Mouse (Mus musculus): ENCODE data around the gene Fam19a5. TPM values are rescaled to one million over a fixed set of nuclear protein-coding genes. Genes with fewer than 3 reads are reported as not detected.

Fam19a5 gene
- polyA plus RNA-seq, 1 experiment from 2014 or later = 0.06 TPM

GRCm38 (mm10) chr15:87671929-87672328 lies 127.8 kb downstream of the Fam19a5 start:
- WGBS (ENCODE audit: insufficient replicate concordance) = 60% methylated on average over 9 of the region's 9 CpGs
- no peak for ATAC-seq (ENCODE audit: low read depth)
- Histone ChIP-seq H3K4me2 (ENCODE audit: low read depth, low read length) (no peak overlapping the region), H3K4me3 (ENCODE audit: low read depth, low read length) (no peak overlapping the region), H3K9me3 (replicated peaks; ENCODE audit: control insufficient read depth, low read length) (no peaks in the 10 kb centered on the region), H3K36me3 (ENCODE audit: control insufficient read depth, insufficient read depth) (no peaks in the 10 kb centered on the region), H3K27ac (ENCODE audit: low read length) (no peak overlapping the region), H3K9ac (ENCODE audit: low read depth, low read length) (no peak overlapping the region), H3K27me3 (ENCODE audit: control insufficient read depth, insufficient read depth, low read depth, low read length) (no peaks in the 10 kb centered on the region), H3K4me1 (ENCODE audit: control insufficient read depth, low read depth, low read length) (no peaks in the 10 kb centered on the region)

GRCm38 (mm10) chr15:87678711-87679110 lies 134.6 kb downstream of the Fam19a5 start:
- Histone ChIP-seq H3K27ac (ENCODE audit: low read length) (no peak overlapping the region), H3K4me3 (ENCODE audit: low read depth, low read length) (no peak overlapping the region), H3K4me1 (ENCODE audit: control insufficient read depth, low read depth, low read length) (no peaks in the 10 kb centered on the region), H3K9me3 (replicated peaks; ENCODE audit: control insufficient read depth, low read length) (no peaks in the 10 kb centered on the region), H3K4me2 (ENCODE audit: low read depth, low read length) (no peak overlapping the region), H3K9ac (ENCODE audit: low read depth, low read length) (no peak overlapping the region), H3K27me3 (ENCODE audit: control insufficient read depth, insufficient read depth, low read depth, low read length) (no peaks in the 10 kb centered on the region), H3K36me3 (ENCODE audit: control insufficient read depth, insufficient read depth) (no peaks in the 10 kb centered on the region)
- WGBS (ENCODE audit: insufficient replicate concordance) = 54% methylated on average over 6 of the region's 6 CpGs
- no peak for ATAC-seq (ENCODE audit: low read depth)

GRCm38 (mm10) chr15:87682410-87682809 lies 138.3 kb downstream of the Fam19a5 start:
- 57% methylated on average over 3 of the region's 3 CpGs for WGBS (ENCODE audit: insufficient replicate concordance)
- H3K4me1 ChIP-seq (ENCODE audit: control insufficient read depth, low read depth, low read length) = no peaks in the 10 kb centered on the region
- no peak overlapping the region for H3K4me2 ChIP-seq (ENCODE audit: low read depth, low read length)
- H3K36me3 ChIP-seq (ENCODE audit: control insufficient read depth, insufficient read depth) = no peaks in the 10 kb centered on the region
- H3K27ac ChIP-seq (ENCODE audit: low read length) = no peak overlapping the region
- H3K27me3 ChIP-seq (ENCODE audit: control insufficient read depth, insufficient read depth, low read depth, low read length) = no peaks in the 10 kb centered on the region
- H3K9ac ChIP-seq (ENCODE audit: low read depth, low read length) = no peak overlapping the region
- ATAC-seq (ENCODE audit: low read depth) = no peak
- H3K4me3 ChIP-seq (ENCODE audit: low read depth, low read length) = no peak overlapping the region
- no peaks in the 10 kb centered on the region for H3K9me3 ChIP-seq (replicated peaks; ENCODE audit: control insufficient read depth, low read length)

GRCm38 (mm10) chr15:87686415-87687040 lies 142.4 kb downstream of the Fam19a5 start:
- H3K27me3 ChIP-seq (ENCODE audit: control insufficient read depth, insufficient read depth, low read depth, low read length) = no peaks in the 10 kb centered on the region
- H3K4me3 ChIP-seq (ENCODE audit: low read depth, low read length) = no peak overlapping the region
- H3K4me1 ChIP-seq (ENCODE audit: control insufficient read depth, low read depth, low read length) = no peaks in the 10 kb centered on the region
- no peak overlapping the region for H3K27ac ChIP-seq (ENCODE audit: low read length)
- H3K4me2 ChIP-seq (ENCODE audit: low read depth, low read length) = no peak overlapping the region
- H3K36me3 ChIP-seq (ENCODE audit: control insufficient read depth, insufficient read depth) = no peaks in the 10 kb centered on the region
- H3K9ac ChIP-seq (ENCODE audit: low read depth, low read length) = no peak overlapping the region
- H3K9me3 ChIP-seq (replicated peaks; ENCODE audit: control insufficient read depth, low read length) = no peaks in the 10 kb centered on the region
- no peak for ATAC-seq (ENCODE audit: low read depth)
- WGBS (ENCODE audit: insufficient replicate concordance) = 52% methylated on average over 10 of the region's 10 CpGs

GRCm38 (mm10) chr15:87691271-87691955 lies 147.3 kb downstream of the Fam19a5 start:
- H3K9ac ChIP-seq (ENCODE audit: low read depth, low read length) = no peak overlapping the region
- H3K36me3 ChIP-seq (ENCODE audit: control insufficient read depth, insufficient read depth) = no peaks in the 10 kb centered on the region
- H3K4me2 ChIP-seq (ENCODE audit: low read depth, low read length) = no peak overlapping the region
- H3K27me3 ChIP-seq (ENCODE audit: control insufficient read depth, insufficient read depth, low read depth, low read length) = no peaks in the 10 kb centered on the region
- no peak overlapping the region for H3K27ac ChIP-seq (ENCODE audit: low read length)
- H3K4me3 ChIP-seq (ENCODE audit: low read depth, low read length) = no peak overlapping the region
- ATAC-seq (ENCODE audit: low read depth) = no peak
- 64% methylated on average over 15 of the region's 15 CpGs for WGBS (ENCODE audit: insufficient replicate concordance)
- H3K4me1 ChIP-seq (ENCODE audit: control insufficient read depth, low read depth, low read length) = no peaks in the 10 kb centered on the region
- H3K9me3 ChIP-seq (replicated peaks; ENCODE audit: control insufficient read depth, low read length) = no peaks in the 10 kb centered on the region

GRCm38 (mm10) chr15:87691958-87692357 lies 147.9 kb downstream of the Fam19a5 start:
- Histone ChIP-seq H3K4me1 (ENCODE audit: control insufficient read depth, low read depth, low read length) (no peaks in the 10 kb centered on the region), H3K27me3 (ENCODE audit: control insufficient read depth, insufficient read depth, low read depth, low read length) (no peaks in the 10 kb centered on the region), H3K36me3 (ENCODE audit: control insufficient read depth, insufficient read depth) (no peaks in the 10 kb centered on the region), H3K9me3 (replicated peaks; ENCODE audit: control insufficient read depth, low read length) (peaks cover 2% of the 10 kb centered on the region; the same call in 1 of the 2 replicates), H3K4me2 (ENCODE audit: low read depth, low read length) (no peak overlapping the region), H3K27ac (ENCODE audit: low read length) (no peak overlapping the region), H3K4me3 (ENCODE audit: low read depth, low read length) (no peak overlapping the region), H3K9ac (ENCODE audit: low read depth, low read length) (no peak overlapping the region)
- 72% methylated on average over 4 of the region's 4 CpGs for WGBS (ENCODE audit: insufficient replicate concordance)
- no peak for ATAC-seq (ENCODE audit: low read depth)

GRCm38 (mm10) chr15:87692394-87692793 lies 148.3 kb downstream of the Fam19a5 start:
- Histone ChIP-seq H3K36me3 (ENCODE audit: control insufficient read depth, insufficient read depth) (no peaks in the 10 kb centered on the region), H3K4me3 (ENCODE audit: low read depth, low read length) (no peak overlapping the region), H3K9me3 (replicated peaks; ENCODE audit: control insufficient read depth, low read length) (peaks cover 2% of the 10 kb centered on the region; the same call in 1 of the 2 replicates), H3K4me2 (ENCODE audit: low read depth, low read length) (no peak overlapping the region), H3K27me3 (ENCODE audit: control insufficient read depth, insufficient read depth, low read depth, low read length) (no peaks in the 10 kb centered on the region), H3K9ac (ENCODE audit: low read depth, low read length) (no peak overlapping the region), H3K4me1 (ENCODE audit: control insufficient read depth, low read depth, low read length) (no peaks in the 10 kb centered on the region), H3K27ac (ENCODE audit: low read length) (no peak overlapping the region)
- ATAC-seq (ENCODE audit: low read depth) = no peak
- 59% methylated on average over 7 of the region's 7 CpGs for WGBS (ENCODE audit: insufficient replicate concordance)

- H3K4me3 ChIP-seq (ENCODE audit: low read depth, low read length) = no peak overlapping the region
- no peak overlapping the region for H3K27ac ChIP-seq (ENCODE audit: low read length)
- H3K27me3 ChIP-seq (ENCODE audit: control insufficient read depth, insufficient read depth, low read depth, low read length) = no peaks in the 10 kb centered on the region
- H3K36me3 ChIP-seq (ENCODE audit: control insufficient read depth, insufficient read depth) = no peaks in the 10 kb centered on the region
- H3K9me3 ChIP-seq (replicated peaks; ENCODE audit: control insufficient read depth, low read length) = peaks cover 2% of the 10 kb centered on the region; the same call in 1 of the 2 replicates
- H3K4me1 ChIP-seq (ENCODE audit: control insufficient read depth, low read depth, low read length) = no peaks in the 10 kb centered on the region
- 61% methylated on average over 4 of the region's 4 CpGs for WGBS (ENCODE audit: insufficient replicate concordance)
- no peak overlapping the region for H3K9ac ChIP-seq (ENCODE audit: low read depth, low read length)
- no peak overlapping the region for H3K4me2 ChIP-seq (ENCODE audit: low read depth, low read length)
- no peak for ATAC-seq (ENCODE audit: low read depth)
Observed at GRCm38 (mm10) chr15:87692865-87693513, 148.9 kb downstream of the Fam19a5 start.

GRCm38 (mm10) chr15:87697433-87697996 lies 153.4 kb downstream of the Fam19a5 start:
- ATAC-seq (ENCODE audit: low read depth) = no peak
- WGBS (ENCODE audit: insufficient replicate concordance) = 74% methylated on average over 13 of the region's 13 CpGs

More at GRCm38 (mm10) chr15:87697433-87697996, 153.4 kb downstream of the Fam19a5 start:
- no peak overlapping the region for H3K4me3 ChIP-seq (ENCODE audit: low read depth, low read length)
- no peaks in the 10 kb centered on the region for H3K36me3 ChIP-seq (ENCODE audit: control insufficient read depth, insufficient read depth)
- no peaks in the 10 kb centered on the region for H3K27me3 ChIP-seq (ENCODE audit: control insufficient read depth, insufficient read depth, low read depth, low read length)
- peaks cover 2% of the 10 kb centered on the region for H3K9me3 ChIP-seq (replicated peaks; ENCODE audit: control insufficient read depth, low read length)
- no peak overlapping the region for H3K4me2 ChIP-seq (ENCODE audit: low read depth, low read length)
- no peak overlapping the region for H3K27ac ChIP-seq (ENCODE audit: low read length)
- no peak overlapping the region for H3K9ac ChIP-seq (ENCODE audit: low read depth, low read length)
- no peaks in the 10 kb centered on the region for H3K4me1 ChIP-seq (ENCODE audit: control insufficient read depth, low read depth, low read length)

All from liver, embryonic 16.5 days (tissue).